Mouse (Mus musculus) small intestine, adult 2 months (tissue): ENCODE results near the gene Vsig2. TPM values are rescaled to one million over a fixed set of nuclear protein-coding genes. Genes with fewer than 3 reads are reported as not detected.

Source experiments
- H3K27ac ChIP-seq: fragments of 200-500 bp; 2 replicates; pipeline ENCODE4 v1.5.1; 2012; ENCODE audit warnings: low read depth, low read length, control low read depth, inconsistent platforms; ENCODE audit not compliant: insufficient read depth
- H3K27me3 ChIP-seq: fragments of 200-500 bp; 2 replicates; pipeline ENCODE4 v1.6.1; 2012; ENCODE audit warnings: mild to moderate bottlenecking, moderate library complexity, low read length, inconsistent platforms; ENCODE audit not compliant: control insufficient read depth, insufficient read depth
- H3K36me3 ChIP-seq: fragments of 200-500 bp; 2 replicates; pipeline ENCODE4 v1.6.1; 2012; ENCODE audit warnings: mild to moderate bottlenecking, low read length, control low read depth, inconsistent platforms; ENCODE audit not compliant: control insufficient read depth, insufficient read depth
- H3K4me1 ChIP-seq: fragments of 200-500 bp; 2 replicates; pipeline ENCODE4 v1.6.1; 2012; ENCODE audit warnings: low read length, inconsistent platforms, mixed read lengths; ENCODE audit not compliant: control insufficient read depth, insufficient read depth, insufficient read length
- H3K4me3 ChIP-seq: fragments of 200-500 bp; 2 replicates; pipeline ENCODE4 v1.5.1; 2012; ENCODE audit warnings: low read depth, mild to moderate bottlenecking, control low read depth, inconsistent platforms, low read length, moderate library complexity
- CTCF ChIP-seq: fragments of 200-500 bp; IDR thresholded peaks from 2 replicates; pipeline ENCODE4 v1.5.1; 2012; ENCODE audit warnings: low read depth, mild to moderate bottlenecking, control low read depth, inconsistent platforms, low read length, moderate library complexity, mixed read lengths; ENCODE audit not compliant: insufficient replicate concordance, insufficient read length; ENCODE audit errors: extremely low read depth
- POLR2A ChIP-seq: fragments of 200-500 bp; IDR thresholded peaks from 2 replicates; pipeline ENCODE4 v1.6.1; 2012; ENCODE audit warnings: low read depth, mild to moderate bottlenecking, control low read depth, inconsistent platforms, low read length, moderate library complexity
- WGBS: fragments of 180-500 bp; shearing (Covaris S2); methylation state at CpG from one replicate; pipeline ENCODE4 v1.1.7; 2018; 5-methylcytosine and 5-hydroxymethylcytosine counted together
- polyA plus RNA-seq: library from polyadenylated mRNA; depleted of rRNA; stranded (reverse); fragments of >200 nt; gene quantifications from 2 replicates; pipeline ENCODE4 v1.2.3, GENCODE M21; 2012; rRNA removed

Gene Vsig2
- polyA plus RNA-seq, 1 experiment, result 2.7 TPM

- Histone ChIP-seq H3K27me3 (no peaks in the 10 kb centered on the region), H3K4me1 (no peaks in the 10 kb centered on the region), H3K36me3 (no peaks in the 10 kb centered on the region), H3K27ac (no peak overlapping the region), H3K4me3 (no peak overlapping the region)
- TF ChIP-seq POLR2A (no peak), CTCF (no peak)
- 76% methylated on average over 4 of the region's 4 CpGs for WGBS
Measured at GRCm38 (mm10) chr9:37586718-37587117, 47.7 kb downstream of the Vsig2 start.

GRCm38 (mm10) chr9:37590381-37590780, 51.3 kb downstream of the Vsig2 start:
- no peak overlapping the region for H3K4me3 ChIP-seq
- WGBS, result 81% methylated on average over 4 of the region's 4 CpGs
- no peaks in the 10 kb centered on the region for H3K27me3 ChIP-seq
- H3K4me1 ChIP-seq, result no peaks in the 10 kb centered on the region
- H3K36me3 ChIP-seq, result no peaks in the 10 kb centered on the region
- TF ChIP-seq CTCF (no peak), POLR2A (no peak)
- no peak overlapping the region for H3K27ac ChIP-seq

- no peak for TF ChIP-seq POLR2A
- no peak for TF ChIP-seq CTCF
- no peak overlapping the region for H3K27ac ChIP-seq
- WGBS, result 75% methylated on average over 2 of the region's 2 CpGs
Measured at GRCm38 (mm10) chr9:37592025-37592424, 53.0 kb downstream of the Vsig2 start.

GRCm38 (mm10) chr9:37592633-37593032, 53.6 kb downstream of the Vsig2 start:
- Histone ChIP-seq H3K4me3 (no peak overlapping the region), H3K27me3 (no peaks in the 10 kb centered on the region), H3K27ac (no peak overlapping the region), H3K36me3 (no peaks in the 10 kb centered on the region), H3K4me1 (no peaks in the 10 kb centered on the region)
- TF ChIP-seq CTCF (no peak), POLR2A (no peak)
- 61% methylated on average over 6 of the region's 6 CpGs for WGBS

More at GRCm38 (mm10) chr9:37592025-37592424, 53.0 kb downstream of the Vsig2 start:
- no peaks in the 10 kb centered on the region for H3K27me3 ChIP-seq
- no peak overlapping the region for H3K4me3 ChIP-seq
- no peaks in the 10 kb centered on the region for H3K4me1 ChIP-seq
- no peaks in the 10 kb centered on the region for H3K36me3 ChIP-seq

GRCm38 (mm10) chr9:37593690-37594089, 54.6 kb downstream of the Vsig2 start:
- H3K4me3 ChIP-seq, result no peak overlapping the region
- no peaks in the 10 kb centered on the region for H3K36me3 ChIP-seq
- no peaks in the 10 kb centered on the region for H3K27me3 ChIP-seq
- WGBS, result 87% methylated on average over 3 of the region's 3 CpGs
- TF ChIP-seq CTCF, result no peak
- TF ChIP-seq POLR2A, result no peak
- H3K4me1 ChIP-seq, result no peaks in the 10 kb centered on the region
- H3K27ac ChIP-seq, result no peak overlapping the region

Other genes with a start within 250 kb of the Vsig2 start
- gene Ccdc15, start 190.8 kb upstream of the Vsig2 start, polyA plus RNA-seq, result 0.37 and 0.66 TPM in 2 replicates
- 0.11 and 0.32 TPM in 2 replicates for gene Hepacam, start 171.9 kb upstream of the Vsig2 start, polyA plus RNA-seq
- 5.1 and 12.0 TPM in 2 replicates for gene Robo4, start 137.4 kb upstream of the Vsig2 start, polyA plus RNA-seq
- gene Robo3, start 106.0 kb upstream of the Vsig2 start, polyA plus RNA-seq, result 0.96 and 1.9 TPM in 2 replicates
- 11.8 and 16.2 TPM in 2 replicates for gene Msantd2, start 49.9 kb upstream of the Vsig2 start, polyA plus RNA-seq
- 10.1 and 13.6 TPM in 2 replicates for gene Esam, start 11.2 kb upstream of the Vsig2 start, polyA plus RNA-seq
- gene Nrgn, start 13.6 kb downstream of the Vsig2 start, polyA plus RNA-seq, result 3.1 and 7.8 TPM in 2 replicates
- gene Siae, start 16.4 kb downstream of the Vsig2 start, polyA plus RNA-seq, result 2.7 and 8.0 TPM in 2 replicates
- 0.39 and 0.42 TPM in 2 replicates for gene Spa17, start 74.5 kb downstream of the Vsig2 start, polyA plus RNA-seq
- 22.4 and 45.1 TPM in 2 replicates for gene Tbrg1, start 118.1 kb downstream of the Vsig2 start, polyA plus RNA-seq
- gene Panx3, start 130.0 kb downstream of the Vsig2 start, polyA plus RNA-seq, result not detected in 2 replicates
- gene Olfr160, start 177.0 kb downstream of the Vsig2 start, polyA plus RNA-seq, result not detected in 2 replicates
- gene Olfr874, start 205.9 kb downstream of the Vsig2 start, polyA plus RNA-seq, result not detected in 2 replicates
- not detected in 2 replicates for gene Olfr875, start 232.6 kb downstream of the Vsig2 start, polyA plus RNA-seq